Mouse (Mus musculus) C2C12 (cell line): ENCODE results near the gene Jak3. TPM values are rescaled to one million over a fixed set of nuclear protein-coding genes. Genes with fewer than 3 reads are reported as not detected.

Experiments
- H3K27me3 ChIP-seq: one replicate; pipeline ENCODE4 v1.6.1; 2011; ENCODE audit not compliant: control insufficient read depth, insufficient read depth, insufficient read length
- H3K36me3 ChIP-seq: one replicate; pipeline ENCODE4 v1.6.1; 2011; ENCODE audit not compliant: control insufficient read depth, insufficient read depth
- H3K4me3 ChIP-seq: one replicate; pipeline ENCODE4 v1.5.1; 2011; ENCODE audit warnings: mild to moderate bottlenecking, control low read depth; ENCODE audit not compliant: poor library complexity, insufficient read depth, severe bottlenecking
- H3K79me2 ChIP-seq: one replicate; pipeline ENCODE4 v1.6.1; 2011; ENCODE audit not compliant: control insufficient read depth, insufficient read depth
- H3K79me3 ChIP-seq: one replicate; pipeline ENCODE4 v1.6.1; 2011; ENCODE audit warnings: low read depth, control low read depth
- H3ac ChIP-seq: one replicate; pipeline ENCODE3; 2011; ENCODE audit warnings: low read depth; ENCODE audit not compliant: control insufficient read depth, insufficient read length
- CEBPB ChIP-seq: IDR thresholded peaks from one replicate; pipeline ENCODE4 v1.6.1; 2011; ENCODE audit warnings: low read depth, mild to moderate bottlenecking, control low read depth, moderate library complexity
- CTCF ChIP-seq: IDR thresholded peaks from one replicate; pipeline ENCODE4 v1.5.1; 2011; ENCODE audit not compliant: control insufficient read depth, insufficient read depth, insufficient read length
- FOSL1 ChIP-seq: IDR thresholded peaks from one replicate; pipeline ENCODE4 v1.8.0; 2011; ENCODE audit warnings: mild to moderate bottlenecking, low read length; ENCODE audit not compliant: poor library complexity, insufficient read depth, severe bottlenecking
- MAX ChIP-seq: IDR thresholded peaks from one replicate; pipeline ENCODE4 v1.6.1; 2011; ENCODE audit warnings: mild to moderate bottlenecking, control low read depth
- MYOD1 ChIP-seq: IDR thresholded peaks from one replicate; pipeline ENCODE4 v1.6.1; 2011; ENCODE audit warnings: low read depth; ENCODE audit not compliant: control insufficient read depth, insufficient read length
- MYOG ChIP-seq: IDR thresholded peaks from one replicate; pipeline ENCODE4 v1.6.1; 2011; ENCODE audit not compliant: control insufficient read depth, insufficient read length; ENCODE audit errors: extremely low read depth
- USF1 ChIP-seq: IDR thresholded peaks from one replicate; pipeline ENCODE4 v1.6.1; 2011; ENCODE audit warnings: low read depth, mild to moderate bottlenecking, control low read depth, moderate library complexity
- polyA plus RNA-seq: library from polyadenylated mRNA; unstranded; fragments of >200 nt; fragmentation: generic; extraction: Trizol; gene quantifications from one replicate; pipeline ENCODE4 v1.2.1, GENCODE M21; 2012; ENCODE audit warnings: missing spikeins

The Jak3 gene
- polyA plus RNA-seq, 1 experiment, result 1.2 TPM

GRCm38 (mm10) chr8:71629781-71630212 lies 46.3 kb upstream of the Jak3 start:
- Histone ChIP-seq H3K79me2 (no peaks in the 10 kb centered on the region), H3ac (peak overlapping the region; percentile 79), H3K79me3 (no peaks in the 10 kb centered on the region), H3K27me3 (no peaks in the 10 kb centered on the region), H3K4me3 (peak overlapping the region; percentile 18), H3K36me3 (peaks cover 11% of the 10 kb centered on the region)
- no peak for TF ChIP-seq CTCF
- TF ChIP-seq CEBPB, result no peak
- TF ChIP-seq USF1, result no peak
- TF ChIP-seq MYOD1, result no peak
- no peak for TF ChIP-seq FOSL1
- no peak for TF ChIP-seq MYOG
- TF ChIP-seq MAX, result no peak

GRCm38 (mm10) chr8:71630761-71631160 lies 45.3 kb upstream of the Jak3 start:
- no peak for TF ChIP-seq USF1
- TF ChIP-seq MAX, result no peak
- TF ChIP-seq FOSL1, result no peak
- no peak for TF ChIP-seq CEBPB
- no peak for TF ChIP-seq MYOG
- Histone ChIP-seq H3K79me2 (no peaks in the 10 kb centered on the region), H3K27me3 (no peaks in the 10 kb centered on the region), H3K36me3 (peaks cover 3% of the 10 kb centered on the region), H3ac (no peak overlapping the region), H3K4me3 (no peak overlapping the region), H3K79me3 (no peaks in the 10 kb centered on the region)

GRCm38 (mm10) chr8:71631897-71632296 lies 44.2 kb upstream of the Jak3 start:
- no peaks in the 10 kb centered on the region for H3K36me3 ChIP-seq

GRCm38 (mm10) chr8:71633164-71633563 lies 42.9 kb upstream of the Jak3 start:
- H3K4me3 ChIP-seq, result no peak overlapping the region
- H3K79me2 ChIP-seq, result no peaks in the 10 kb centered on the region
- no peaks in the 10 kb centered on the region for H3K36me3 ChIP-seq
- H3K79me3 ChIP-seq, result no peaks in the 10 kb centered on the region
- H3K27me3 ChIP-seq, result no peaks in the 10 kb centered on the region
- TF ChIP-seq USF1 (no peak), CTCF (peak; percentile 14), MYOD1 (no peak), FOSL1 (no peak)
- H3ac ChIP-seq, result no peak overlapping the region

More at GRCm38 (mm10) chr8:71631897-71632296, 44.2 kb upstream of the Jak3 start:
- Histone ChIP-seq H3ac (no peak overlapping the region), H3K27me3 (no peaks in the 10 kb centered on the region), H3K79me2 (no peaks in the 10 kb centered on the region), H3K79me3 (no peaks in the 10 kb centered on the region), H3K4me3 (no peak overlapping the region)
- TF ChIP-seq CTCF (no peak), MYOD1 (no peak), USF1 (peak; percentile 74), FOSL1 (no peak)

GRCm38 (mm10) chr8:71633981-71634667 lies 42.0 kb upstream of the Jak3 start:
- H3K4me3 ChIP-seq, result no peak overlapping the region
- H3K79me2 ChIP-seq, result no peaks in the 10 kb centered on the region
- H3K36me3 ChIP-seq, result no peaks in the 10 kb centered on the region
- no peaks in the 10 kb centered on the region for H3K27me3 ChIP-seq
- no peaks in the 10 kb centered on the region for H3K79me3 ChIP-seq
- H3ac ChIP-seq, result no peak overlapping the region
- no peak for TF ChIP-seq USF1
- no peak for TF ChIP-seq MYOD1
- no peak for TF ChIP-seq CEBPB
- no peak for TF ChIP-seq MAX
- no peak for TF ChIP-seq CTCF
- no peak for TF ChIP-seq MYOG
- no peak for TF ChIP-seq FOSL1
